Mouse (Mus musculus) embryonic facial prominence, embryonic 10.5 days (tissue): ENCODE results near the gene Gm3250. TPM values are rescaled to one million over a fixed set of nuclear protein-coding genes. Genes with fewer than 3 reads are reported as not detected.
"Not testable (repeated sequence)": the region's sequence is repeated elsewhere in the genome, so short reads cannot be mapped to it uniquely, and the experiment has no call there.

Source experiments
- DNase-seq: peaks from one replicate; pipeline ENCODE4 v3.0.0-alpha.2; 2017; ENCODE audit warnings: low spot score
- H3K27ac ChIP-seq: fragments of 300-500 bp; sonication (generic); replicated peaks from 2 replicates; pipeline ENCODE4 v1.5.1; 2016; ENCODE audit warnings: mild to moderate bottlenecking
- H3K27me3 ChIP-seq: fragments of 300-500 bp; sonication (generic); replicated peaks from 2 replicates; pipeline ENCODE4 v1.6.1; 2016; ENCODE audit warnings: low read depth, mild to moderate bottlenecking; ENCODE audit not compliant: poor library complexity, severe bottlenecking
- H3K36me3 ChIP-seq: fragments of 300-500 bp; sonication (generic); replicated peaks from 2 replicates; pipeline ENCODE4 v1.6.1; 2016; ENCODE audit warnings: mild to moderate bottlenecking, moderate library complexity
- H3K4me1 ChIP-seq: fragments of 300-500 bp; sonication (generic); 2 replicates; pipeline ENCODE4 v1.6.1; 2016
- H3K4me3 ChIP-seq: fragments of 300-500 bp; sonication (generic); 2 replicates; pipeline ENCODE4 v1.5.1; 2016; ENCODE audit warnings: mild to moderate bottlenecking, moderate library complexity
- H3K9me3 ChIP-seq: fragments of 300-500 bp; sonication (generic); 2 replicates; pipeline ENCODE4 v1.6.1; 2016; ENCODE audit warnings: mild to moderate bottlenecking
- WGBS: fragments of 180-500 bp; shearing (Covaris S2); methylation state at CpG from one replicate; pipeline ENCODE4 v1.1.7; 2016; 5-methylcytosine and 5-hydroxymethylcytosine counted together
- polyA plus RNA-seq: library from polyadenylated mRNA; unstranded; fragments of >200 nt; fragmentation: Nextera tagmentation; extraction: Ambion mirVana; gene quantifications from 2 replicates; pipeline ENCODE4 v1.2.1, GENCODE M21; 2016

The Gm3250 gene
- polyA plus RNA-seq = not detected in 2 replicates

- DNase-seq, H3K9me3 ChIP-seq, H3K27me3 ChIP-seq, H3K36me3 ChIP-seq, H3K4me1 ChIP-seq, H3K27ac ChIP-seq, H3K4me3 ChIP-seq: not testable (repeated sequence)
- WGBS = 56% methylated on average over 1 of the region's 1 CpGs
These were observed at the start of gene Gm3250 for GRCm38 (mm10) chr10:77782442-77782841. Gene Gm3250 (minus strand): TSS chr10:77782542.

- Histone ChIP-seq H3K9me3 (0 out of 2 replicates have a peak, but pooled peaks cover 2% of the 10 kb centered on the region), H3K36me3 (no peaks in the 10 kb centered on the region), H3K27ac (no peak within 1 kb of the TSS), H3K27me3 (no peaks in the 10 kb centered on the region), H3K4me1 (no peaks in the 10 kb centered on the region), H3K4me3 (no peak within 1 kb of the TSS)
- WGBS = 78% methylated on average over 6 of the region's 6 CpGs
- no peak for DNase-seq
These were observed 44.6 kb upstream of the Gm3250 start, which contains the start of gene Krtap10-4 for GRCm38 (mm10) chr10:77826951-77827350. Gene Krtap10-4 (minus strand): TSS chr10:77827095.

GRCm38 (mm10) chr10:77819203-77819602, 36.9 kb upstream of the Gm3250 start:
- 0 out of 2 replicates have a peak, but pooled peaks cover 2% of the 10 kb centered on the region for H3K9me3 ChIP-seq
- 29% methylated on average over 4 of the region's 4 CpGs for WGBS
- DNase-seq = no peak

GRCm38 (mm10) chr10:77818523-77818922, 36.2 kb upstream of the Gm3250 start:
- DNase-seq = no peak
- H3K27ac ChIP-seq = no peak overlapping the region
- 93% methylated on average over 4 of the region's 4 CpGs for WGBS
- H3K4me1 ChIP-seq = no peaks in the 10 kb centered on the region
- H3K27me3 ChIP-seq = no peaks in the 10 kb centered on the region
- no peaks in the 10 kb centered on the region for H3K36me3 ChIP-seq
- H3K9me3 ChIP-seq = 0 out of 2 replicates have a peak, but pooled peaks cover 2% of the 10 kb centered on the region
- H3K4me3 ChIP-seq = no peak overlapping the region

More at GRCm38 (mm10) chr10:77819203-77819602, 36.9 kb upstream of the Gm3250 start:
- Histone ChIP-seq H3K27ac (no peak overlapping the region), H3K4me3 (no peak overlapping the region), H3K27me3 (no peaks in the 10 kb centered on the region), H3K36me3 (no peaks in the 10 kb centered on the region), H3K4me1 (no peaks in the 10 kb centered on the region)

- 34% methylated on average over 5 of the region's 5 CpGs for WGBS
- no peaks in the 10 kb centered on the region for H3K36me3 ChIP-seq
- DNase-seq = peak; percentile 43
- no peaks in the 10 kb centered on the region for H3K9me3 ChIP-seq
- no peak overlapping the region for H3K27ac ChIP-seq
- H3K4me1 ChIP-seq = no peaks in the 10 kb centered on the region
- no peak overlapping the region for H3K4me3 ChIP-seq
- no peaks in the 10 kb centered on the region for H3K27me3 ChIP-seq
These were observed 33.2 kb upstream of the Gm3250 start for GRCm38 (mm10) chr10:77815514-77815913.

GRCm38 (mm10) chr10:77814382-77814781, 32.0 kb upstream of the Gm3250 start, which contains the start of gene Gm2696:
Gene Gm2696 (plus strand): TSS chr10:77814682.
- DNase-seq = no peak
- no peaks in the 10 kb centered on the region for H3K36me3 ChIP-seq
- H3K9me3 ChIP-seq = no peaks in the 10 kb centered on the region
- no peaks in the 10 kb centered on the region for H3K27me3 ChIP-seq
- H3K27ac ChIP-seq = no peak within 1 kb of the TSS
- no peak within 1 kb of the TSS for H3K4me3 ChIP-seq
- no peaks in the 10 kb centered on the region for H3K4me1 ChIP-seq
- WGBS = 57% methylated on average over 4 of the region's 4 CpGs

- Histone ChIP-seq H3K4me3 (no peak within 1 kb of the TSS), H3K27ac (no peak within 1 kb of the TSS), H3K9me3 (peaks cover 5% of the 10 kb centered on the region; the same call in 1 of the 2 replicates), H3K27me3 (no peaks in the 10 kb centered on the region), H3K4me1 (no peaks in the 10 kb centered on the region), H3K36me3 (no peaks in the 10 kb centered on the region)
- DNase-seq = no peak
- 85% methylated on average over 5 of the region's 5 CpGs for WGBS
These were observed 29.4 kb upstream of the Gm3250 start, which contains the start of gene Gm9507 for GRCm38 (mm10) chr10:77811743-77812142. Gene Gm9507 (minus strand): TSS chr10:77811843.

- 81% methylated on average over 3 of the region's 3 CpGs for WGBS
- DNase-seq = no peak
- no peak overlapping the region for H3K4me3 ChIP-seq
- no peaks in the 10 kb centered on the region for H3K36me3 ChIP-seq
- H3K27ac ChIP-seq = no peak overlapping the region
- H3K27me3 ChIP-seq = no peaks in the 10 kb centered on the region
- 0 out of 2 replicates have a peak, but pooled peaks cover 2% of the 10 kb centered on the region for H3K4me1 ChIP-seq
- peaks cover 4% of the 10 kb centered on the region; the same call in 1 of the 2 replicates for H3K9me3 ChIP-seq
These were observed 21.8 kb upstream of the Gm3250 start for GRCm38 (mm10) chr10:77804095-77804494.

- H3K27ac ChIP-seq = no peak within 1 kb of the TSS
- no peaks in the 10 kb centered on the region for H3K36me3 ChIP-seq
- H3K4me1 ChIP-seq = peaks cover 15% of the 10 kb centered on the region
- DNase-seq = no peak
- 66% methylated on average over 8 of the region's 8 CpGs for WGBS
- H3K4me3 ChIP-seq = no peak within 1 kb of the TSS
- no peaks in the 10 kb centered on the region for H3K27me3 ChIP-seq
- H3K9me3 ChIP-seq = no peaks in the 10 kb centered on the region
These were observed 16.7 kb upstream of the Gm3250 start, which contains the start of gene Gm19668 for GRCm38 (mm10) chr10:77798921-77799508. Gene Gm19668 (minus strand): TSS chr10:77799133.

- DNase-seq, H3K27ac ChIP-seq, H3K27me3 ChIP-seq, H3K9me3 ChIP-seq, H3K36me3 ChIP-seq, H3K4me3 ChIP-seq: not testable (repeated sequence)
- WGBS = 28% methylated on average over 3 of the region's 3 CpGs
- H3K4me1 ChIP-seq = peaks cover 22% of the 10 kb centered on the region
These were observed 16.0 kb upstream of the Gm3250 start for GRCm38 (mm10) chr10:77798164-77798920.

GRCm38 (mm10) chr10:77797677-77798076, 15.3 kb upstream of the Gm3250 start:
- Histone ChIP-seq H3K27ac (no peak overlapping the region), H3K27me3 (no peaks in the 10 kb centered on the region), H3K9me3 (no peaks in the 10 kb centered on the region), H3K4me3 (no peak overlapping the region), H3K4me1 (peaks cover 23% of the 10 kb centered on the region), H3K36me3 (no peaks in the 10 kb centered on the region)
- 10% methylated on average over 3 of the region's 3 CpGs for WGBS
- DNase-seq = no peak

- no peak within 1 kb of the TSS for H3K27ac ChIP-seq
- H3K4me1 ChIP-seq = peaks cover 23% of the 10 kb centered on the region
- WGBS = 53% methylated on average over 2 of the region's 2 CpGs
- H3K4me3 ChIP-seq = no peak within 1 kb of the TSS
- H3K27me3 ChIP-seq = no peaks in the 10 kb centered on the region
- no peaks in the 10 kb centered on the region for H3K9me3 ChIP-seq
- no peak for DNase-seq
- H3K36me3 ChIP-seq = no peaks in the 10 kb centered on the region
These were observed 12.6 kb upstream of the Gm3250 start, which contains the start of gene Gm9639 for GRCm38 (mm10) chr10:77794976-77795375. Gene Gm9639 (minus strand): TSS chr10:77795076.
